Mouse (Mus musculus) liver, embryonic 11.5 days (tissue): ENCODE results near the gene Ppp1r3c. TPM values are rescaled to one million over a fixed set of nuclear protein-coding genes. Genes with fewer than 3 reads are reported as not detected.

Source experiments
- ATAC-seq: fragments of 200-750 bp; cut with Nextera tagmentation; replicated peaks from 2 replicates; pipeline ENCODE4 v1.8.0; 2017; ENCODE audit warnings: moderate number of reproducible peaks, mild to moderate bottlenecking, moderate TSS enrichment, moderate library complexity; ENCODE audit not compliant: low FRiP score
- DNase-seq: peaks from one replicate; pipeline ENCODE4 v3.0.0-alpha.2; 2017; ENCODE audit warnings: low spot score
- H3K27ac ChIP-seq: fragments of 300-500 bp; sonication (generic); 2 replicates; pipeline ENCODE4 v1.5.1; 2014; ENCODE audit warnings: mild to moderate bottlenecking, low read depth, low read length, control low read depth
- H3K27me3 ChIP-seq: fragments of 300-500 bp; sonication (generic); replicated peaks from 2 replicates; pipeline ENCODE4 v1.6.1; 2014; ENCODE audit warnings: low read length, mixed read lengths; ENCODE audit not compliant: control insufficient read depth, insufficient read depth
- H3K36me3 ChIP-seq: fragments of 300-500 bp; sonication (generic); 2 replicates; pipeline ENCODE4 v1.6.1; 2014; ENCODE audit warnings: mild to moderate bottlenecking, low read length, moderate library complexity, mixed read lengths; ENCODE audit not compliant: control insufficient read depth, insufficient read depth
- H3K4me1 ChIP-seq: fragments of 300-500 bp; sonication (generic); replicated peaks from 2 replicates; pipeline ENCODE4 v1.6.1; 2014; ENCODE audit warnings: low read length, mixed read lengths; ENCODE audit not compliant: control insufficient read depth, insufficient read depth
- H3K4me2 ChIP-seq: fragments of 300-500 bp; sonication (generic); 2 replicates; pipeline ENCODE4 v1.6.1; 2014; ENCODE audit warnings: mild to moderate bottlenecking, control low read depth, moderate library complexity
- H3K4me3 ChIP-seq: fragments of 300-500 bp; sonication (generic); 2 replicates; pipeline ENCODE4 v1.5.1; 2014; ENCODE audit warnings: low read depth, low read length, control low read depth
- H3K9ac ChIP-seq: fragments of 300-500 bp; sonication (generic); 2 replicates; pipeline ENCODE4 v1.6.1; 2014; ENCODE audit warnings: low read depth, low read length, control low read depth
- H3K9me3 ChIP-seq: fragments of 300-500 bp; sonication (generic); 2 replicates; pipeline ENCODE4 v1.6.1; 2016; ENCODE audit warnings: low read length, inconsistent platforms, mixed read lengths; ENCODE audit not compliant: control insufficient read depth
- WGBS: fragments of 180-500 bp; shearing (Covaris S2); extraction: QIAGEN DNeasy Blood & Tissue Kit; methylation state at CpG from one replicate; pipeline ENCODE4 v1.1.7; 2014; 5-methylcytosine and 5-hydroxymethylcytosine counted together
- polyA plus RNA-seq: library from polyadenylated mRNA; unstranded; fragments of >200 nt; fragmentation: Nextera tagmentation; extraction: Ambion mirVana; gene quantifications from 2 replicates; pipeline ENCODE4 v1.2.1, GENCODE M21; 2014

Ppp1r3c gene
- polyA plus RNA-seq, 1 experiment from 2014 or later, result 2.9 TPM

DNA sequence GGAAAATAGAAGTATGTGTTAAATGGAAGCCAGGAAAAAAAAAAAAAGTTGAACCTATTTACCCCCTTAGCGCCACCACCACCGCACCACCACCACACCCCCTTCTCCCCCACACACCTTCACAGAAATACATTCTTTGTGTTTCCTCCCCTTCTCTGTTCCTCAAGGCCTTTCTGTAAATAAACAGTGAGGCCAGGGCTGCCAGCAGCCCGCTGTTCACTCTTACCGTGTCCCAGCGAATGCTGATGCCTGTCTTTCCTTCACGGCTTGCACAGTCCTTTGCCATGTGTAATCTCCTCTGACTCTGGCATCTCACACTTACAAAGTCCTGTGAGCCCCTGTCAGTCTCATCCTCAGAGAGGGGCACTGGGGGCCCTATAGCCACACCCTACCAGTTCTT is 30.3 kb downstream of the Ppp1r3c start:
- no peak overlapping the region for H3K9ac ChIP-seq
- WGBS, result 72% methylated on average over 6 of the region's 6 CpGs
- ATAC-seq (no peak), DNase-seq (no peak)
- no peak overlapping the region for H3K4me2 ChIP-seq
- H3K9me3 ChIP-seq, result no peaks in the 10 kb centered on the region
- no peak overlapping the region for H3K4me3 ChIP-seq
- no peak overlapping the region for H3K27ac ChIP-seq
- 0 out of 2 replicates have a peak, but pooled peaks cover 3% of the 10 kb centered on the region for H3K4me1 ChIP-seq
- no peaks in the 10 kb centered on the region for H3K27me3 ChIP-seq
- no peaks in the 10 kb centered on the region for H3K36me3 ChIP-seq

GRCm38 (mm10) chr19:36705286-36706146 is 30.9 kb downstream of the Ppp1r3c start:
- 71% methylated on average over 17 of the region's 17 CpGs for WGBS
- DNase-seq (no peak), ATAC-seq (no peak)
- no peaks in the 10 kb centered on the region for H3K36me3 ChIP-seq
- no peaks in the 10 kb centered on the region for H3K9me3 ChIP-seq
- H3K4me1 ChIP-seq, result 0 out of 2 replicates have a peak, but pooled peaks cover 3% of the 10 kb centered on the region
- H3K4me3 ChIP-seq, result no peak overlapping the region
- H3K9ac ChIP-seq, result no peak overlapping the region
- H3K4me2 ChIP-seq, result no peak overlapping the region
- no peaks in the 10 kb centered on the region for H3K27me3 ChIP-seq
- H3K27ac ChIP-seq, result no peak overlapping the region

- DNase-seq, result no peak
- no peaks in the 10 kb centered on the region for H3K9me3 ChIP-seq
- H3K9ac ChIP-seq, result no peak overlapping the region
- no peak overlapping the region for H3K4me3 ChIP-seq
- ATAC-seq, result no peak
- H3K27me3 ChIP-seq, result no peaks in the 10 kb centered on the region
- no peaks in the 10 kb centered on the region for H3K36me3 ChIP-seq
- no peak overlapping the region for H3K4me2 ChIP-seq
- WGBS, result 74% methylated on average over 7 of the region's 7 CpGs
- H3K4me1 ChIP-seq, result 0 out of 2 replicates have a peak, but pooled peaks cover 3% of the 10 kb centered on the region
- H3K27ac ChIP-seq, result no peak overlapping the region
Measured at GRCm38 (mm10) chr19:36704763-36705162, 31.7 kb downstream of the Ppp1r3c start.

GRCm38 (mm10) chr19:36701809-36702622 is 34.4 kb downstream of the Ppp1r3c start:
- Histone ChIP-seq H3K27me3 (no peaks in the 10 kb centered on the region), H3K27ac (no peak overlapping the region), H3K4me2 (no peak overlapping the region), H3K9me3 (no peaks in the 10 kb centered on the region), H3K9ac (no peak overlapping the region), H3K36me3 (no peaks in the 10 kb centered on the region), H3K4me3 (no peak overlapping the region), H3K4me1 (0 out of 2 replicates have a peak, but pooled peaks cover 3% of the 10 kb centered on the region)
- WGBS, result 46% methylated on average over 9 of the region's 9 CpGs
- ATAC-seq (no peak), DNase-seq (no peak)

DNA sequence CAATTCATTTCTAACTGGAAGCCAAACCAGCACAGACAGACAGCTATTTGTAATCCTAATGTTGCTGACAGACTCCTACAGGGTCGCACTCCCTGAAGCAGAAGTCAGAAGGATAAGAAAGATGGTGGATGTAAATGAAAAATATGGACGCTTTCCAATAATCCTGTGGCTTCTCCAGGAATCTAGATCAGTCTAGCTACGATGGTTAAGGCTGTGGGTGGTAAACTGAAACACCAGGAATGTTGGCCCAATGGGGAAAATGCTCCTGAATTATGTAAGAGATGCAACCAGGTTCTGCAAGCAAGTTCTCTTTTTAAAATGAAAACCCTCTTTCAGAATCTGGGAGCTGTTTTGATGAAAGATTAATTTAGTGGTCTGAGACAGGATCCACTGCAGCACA is 35.1 kb downstream of the Ppp1r3c start:
- Histone ChIP-seq H3K36me3 (no peaks in the 10 kb centered on the region), H3K4me1 (0 out of 2 replicates have a peak, but pooled peaks cover 3% of the 10 kb centered on the region), H3K4me2 (no peak overlapping the region), H3K4me3 (no peak overlapping the region), H3K9ac (no peak overlapping the region), H3K9me3 (no peaks in the 10 kb centered on the region), H3K27me3 (no peaks in the 10 kb centered on the region), H3K27ac (no peak overlapping the region)
- ATAC-seq (no peak), DNase-seq (no peak)
- 59% methylated on average over 3 of the region's 3 CpGs for WGBS

DNA sequence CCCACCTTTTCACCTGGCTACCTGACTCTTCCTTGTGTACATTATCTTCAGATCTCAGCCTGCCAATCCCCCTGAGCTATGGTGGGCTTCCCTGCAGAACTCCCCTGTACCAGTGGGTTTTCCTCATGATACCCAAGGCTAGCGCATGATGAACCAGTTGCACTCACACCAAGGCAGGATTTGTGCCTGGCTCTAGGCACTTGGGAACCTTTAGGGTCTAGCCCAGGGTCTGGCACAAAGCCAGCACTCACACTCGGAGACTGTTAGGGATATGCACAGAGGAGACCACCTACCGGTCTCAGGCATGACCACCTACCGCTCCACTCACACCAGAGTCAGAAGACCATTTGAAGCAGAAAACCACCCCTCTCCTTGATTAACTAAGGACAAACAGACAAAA is 35.5 kb downstream of the Ppp1r3c start:
- DNase-seq, result no peak
- no peak overlapping the region for H3K27ac ChIP-seq
- H3K36me3 ChIP-seq, result no peaks in the 10 kb centered on the region
- 0 out of 2 replicates have a peak, but pooled peaks cover 3% of the 10 kb centered on the region for H3K4me1 ChIP-seq
- H3K4me3 ChIP-seq, result no peak overlapping the region
- H3K9ac ChIP-seq, result no peak overlapping the region
- no peaks in the 10 kb centered on the region for H3K9me3 ChIP-seq
- no peak for ATAC-seq
- no peak overlapping the region for H3K4me2 ChIP-seq
- 75% methylated on average over 4 of the region's 4 CpGs for WGBS
- no peaks in the 10 kb centered on the region for H3K27me3 ChIP-seq

DNA sequence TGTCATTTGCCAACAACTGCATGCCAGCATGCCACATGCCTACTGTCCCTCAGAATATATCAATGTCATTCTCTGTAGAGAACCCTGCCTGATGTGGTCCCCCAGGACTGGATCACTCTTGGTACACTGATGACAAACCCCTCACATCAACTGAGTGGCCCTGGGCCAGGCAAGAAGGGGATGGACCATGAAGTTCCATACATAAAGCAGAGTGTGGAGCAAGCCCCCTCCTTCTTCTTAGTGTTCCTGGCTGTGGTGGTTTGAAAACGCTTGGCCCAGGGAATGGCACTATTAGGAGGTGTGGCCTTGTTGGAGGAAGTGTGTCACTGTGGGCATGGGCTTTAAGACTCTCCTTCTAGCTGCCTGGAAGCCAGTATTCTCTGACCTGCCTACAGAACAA is 37.3 kb downstream of the Ppp1r3c start:
- Histone ChIP-seq H3K9me3 (no peaks in the 10 kb centered on the region), H3K4me1 (no peaks in the 10 kb centered on the region), H3K4me3 (no peak overlapping the region), H3K27ac (no peak overlapping the region), H3K4me2 (no peak overlapping the region), H3K36me3 (no peaks in the 10 kb centered on the region), H3K27me3 (no peaks in the 10 kb centered on the region), H3K9ac (no peak overlapping the region)
- ATAC-seq, result no peak
- DNase-seq, result no peak
- 65% methylated on average over 1 of the region's 1 CpGs for WGBS

DNA sequence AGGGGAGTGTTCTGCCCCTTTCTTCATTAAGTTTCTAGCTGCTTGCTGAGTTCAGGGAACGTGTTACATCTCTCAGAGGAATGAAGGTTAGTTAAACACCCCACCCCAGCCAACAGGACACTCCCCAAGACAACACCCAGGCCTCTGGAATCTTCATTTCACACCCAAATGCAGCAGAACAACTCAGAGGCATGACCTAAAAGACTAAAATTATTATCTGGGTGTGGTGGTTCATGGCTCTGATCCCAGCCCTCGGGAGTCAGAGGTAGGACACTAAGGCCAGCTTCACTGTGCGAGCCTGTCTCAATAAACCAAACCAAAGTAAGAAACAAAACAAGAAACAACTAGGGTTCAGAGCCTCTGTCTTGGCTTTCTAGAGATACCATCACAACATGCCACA is 38.3 kb downstream of the Ppp1r3c start:
- H3K4me3 ChIP-seq, result no peak overlapping the region
- H3K36me3 ChIP-seq, result no peaks in the 10 kb centered on the region
- H3K9me3 ChIP-seq, result no peaks in the 10 kb centered on the region
- no peak overlapping the region for H3K9ac ChIP-seq
- 72% methylated on average over 3 of the region's 3 CpGs for WGBS
- no peaks in the 10 kb centered on the region for H3K4me1 ChIP-seq
- no peaks in the 10 kb centered on the region for H3K27me3 ChIP-seq
- H3K4me2 ChIP-seq, result no peak overlapping the region
- DNase-seq, result no peak
- ATAC-seq, result no peak
- no peak overlapping the region for H3K27ac ChIP-seq
